8 mouse cellular contexts compared by ENCODE assay signal in genomic region chr14:73106957-73107356, GRCm38 (mm10). TPM values are rescaled to one million over a fixed set of nuclear protein-coding genes. Genes with fewer than 3 reads are reported as not detected.
DNase-seq lines count a peak whose midpoint lies in the region; ATAC-seq and TF ChIP-seq lines count a peak whose summit lies in the region.

No protein-coding gene starts in this region.

- no peak overlapping the region for H3K4me3 ChIP-seq in midbrain, embryonic 13.5 days (replicated peaks)
- H3K4me3 ChIP-seq in midbrain, postnatal 0 days (ENCODE audit: low read depth, low read length), result no peak overlapping the region
- peak overlapping the region; percentile 54 for H3K4me3 ChIP-seq in kidney, adult 2 months (ENCODE audit: insufficient read depth, low read depth, low read length)
- no peak overlapping the region for H3K4me3 ChIP-seq in liver, embryonic 11.5 days (ENCODE audit: low read depth, low read length)

- H3K27me3 ChIP-seq in midbrain, embryonic 13.5 days, result no peaks in the 10 kb centered on the region
- no peaks in the 10 kb centered on the region for H3K27me3 ChIP-seq in midbrain, postnatal 0 days (ENCODE audit: insufficient read depth, low read length)
- no peaks in the 10 kb centered on the region for H3K27me3 ChIP-seq in kidney, adult 2 months (replicated peaks; ENCODE audit: control insufficient read depth, insufficient read depth, low read length)
- H3K27me3 ChIP-seq in liver, embryonic 11.5 days (replicated peaks; ENCODE audit: control insufficient read depth, insufficient read depth, low read length), result no peaks in the 10 kb centered on the region

- peaks cover 9% of the 10 kb centered on the region; the same call in 1 of the 2 replicates for H3K4me1 ChIP-seq in midbrain, embryonic 13.5 days (replicated peaks)
- H3K4me1 ChIP-seq in midbrain, postnatal 0 days (ENCODE audit: insufficient read depth, low read length), result no peaks in the 10 kb centered on the region
- H3K4me1 ChIP-seq in kidney, adult 2 months (ENCODE audit: control insufficient read depth, insufficient read depth, low read length), result peaks cover 7% of the 10 kb centered on the region; the same call in 1 of the 2 replicates
- no peaks in the 10 kb centered on the region for H3K4me1 ChIP-seq in liver, embryonic 11.5 days (replicated peaks; ENCODE audit: control insufficient read depth, insufficient read depth, low read length)

- WGBS in midbrain, embryonic 13.5 days, result 66% methylated on average over 4 of the region's 4 CpGs
- 65% methylated on average over 4 of the region's 4 CpGs for WGBS in midbrain, postnatal 0 days
- 32% methylated on average over 4 of the region's 4 CpGs for WGBS in kidney, adult 2 months
- WGBS in liver, embryonic 11.5 days, result 64% methylated on average over 4 of the region's 4 CpGs

- H3K9me3 ChIP-seq in midbrain, embryonic 13.5 days, result no peaks in the 10 kb centered on the region
- H3K9me3 ChIP-seq in midbrain, postnatal 0 days (ENCODE audit: low read length), result no peaks in the 10 kb centered on the region
- no peaks in the 10 kb centered on the region for H3K9me3 ChIP-seq in liver, embryonic 11.5 days (ENCODE audit: control insufficient read depth, low read length)

- no peak for TF ChIP-seq POLR2A in kidney, adult 2 months (IDR thresholded peaks at IDR 0.05; ENCODE audit: low read depth, low read length)

- H3K9ac ChIP-seq in midbrain, embryonic 13.5 days (replicated peaks), result no peak overlapping the region
- H3K9ac ChIP-seq in midbrain, postnatal 0 days (replicated peaks; ENCODE audit: low read length, poor library complexity, severe bottlenecking), result no peak overlapping the region
- no peak overlapping the region for H3K9ac ChIP-seq in liver, embryonic 11.5 days (ENCODE audit: low read depth, low read length)

- no peak overlapping the region for H3K4me2 ChIP-seq in midbrain, embryonic 13.5 days (replicated peaks)
- H3K4me2 ChIP-seq in midbrain, postnatal 0 days (ENCODE audit: low read depth, low read length, poor library complexity, severe bottlenecking), result no peak overlapping the region
- no peak overlapping the region for H3K4me2 ChIP-seq in liver, embryonic 11.5 days

- no peaks in the 10 kb centered on the region for H3K36me3 ChIP-seq in midbrain, embryonic 13.5 days
- no peaks in the 10 kb centered on the region for H3K36me3 ChIP-seq in midbrain, postnatal 0 days (ENCODE audit: insufficient read depth, low read length)
- H3K36me3 ChIP-seq in kidney, adult 2 months (ENCODE audit: control insufficient read depth, insufficient read depth, low read length), result no peaks in the 10 kb centered on the region
- H3K36me3 ChIP-seq in liver, embryonic 11.5 days (ENCODE audit: control insufficient read depth, insufficient read depth, low read length), result no peaks in the 10 kb centered on the region

- no peak for DNase-seq in midbrain, postnatal 0 days (ENCODE audit: low spot score)
- peak; percentile 95 for DNase-seq in kidney, adult 2 months
- peak; percentile 37 for DNase-seq in liver, embryonic 11.5 days (ENCODE audit: low spot score)
- DNase-seq in thymus, postnatal 25 days, result peak; percentile 57
- DNase-seq in left cerebral cortex, adult 18-20 months (ENCODE audit: low spot score in 2 of 2), result no peak
- DNase-seq in urinary bladder, postnatal 4 days (ENCODE audit: low spot score in 2 of 2), result no peak
- no peak for DNase-seq in embryo, embryonic 11 days

- ATAC-seq in midbrain, embryonic 13.5 days, result peak; percentile 37; the same call in 1 of the 2 replicates
- ATAC-seq in midbrain, postnatal 0 days (ENCODE audit: low FRiP score), result no peak
- peak; percentile 31 for ATAC-seq in liver, embryonic 11.5 days (replicated peaks; ENCODE audit: low FRiP score)

- no peak for TF ChIP-seq CTCF in midbrain, postnatal 0 days (IDR thresholded peaks at IDR 0.05)
- TF ChIP-seq CTCF in kidney, adult 2 months (conservative IDR thresholded peaks at IDR 0.05; ENCODE audit: insufficient read depth, insufficient read length, low read depth, low read length), result no peak

- no peak overlapping the region for H3K27ac ChIP-seq in midbrain, embryonic 13.5 days
- no peak overlapping the region for H3K27ac ChIP-seq in midbrain, postnatal 0 days (ENCODE audit: low read depth, low read length)
- H3K27ac ChIP-seq in kidney, adult 2 months (ENCODE audit: insufficient read depth, low read depth, low read length), result peak overlapping the region; percentile 91
- H3K27ac ChIP-seq in liver, embryonic 11.5 days (ENCODE audit: low read depth, low read length), result no peak overlapping the region

RNA-seq across cellular contexts. Expression of gene Rcbtb2, which starts 15.9 kb away (rescaled TPM):
- 103 and 104 TPM in 2 replicates for polyA plus RNA-seq in midbrain, embryonic 13.5 days (2015; fragmentation: Nextera tagmentation; extraction: Ambion mirVana)
- 54.1 and 77.5 TPM in 2 replicates for total RNA-seq in midbrain, postnatal 0 days (2014; rRNA removed)
- polyA plus RNA-seq in midbrain, postnatal 0 days (2015; fragmentation: Nextera tagmentation; extraction: Ambion mirVana), result 43.1 and 45.4 TPM in 2 replicates
- polyA plus RNA-seq in kidney, adult 2 months (2012; rRNA removed), result 32.3 and 33.2 TPM in 2 replicates
- 56.3 and 56.9 TPM in 2 replicates for polyA plus RNA-seq in liver, embryonic 11.5 days (2014; fragmentation: Nextera tagmentation; extraction: Ambion mirVana)
- 10 to 100 TPM; 20.8 to 22.4 TPM for total RNA-seq in left cerebral cortex, adult 18-20 months (2021)

RNA-seq across cellular contexts. Expression of gene Cysltr2, which starts 58.0 kb away (rescaled TPM):
- not detected in 2 replicates for polyA plus RNA-seq in midbrain, embryonic 13.5 days (2015; fragmentation: Nextera tagmentation; extraction: Ambion mirVana)
- 0.76 TPM in 1 of 2 replicates, not detected in the other for total RNA-seq in midbrain, postnatal 0 days (2014; rRNA removed)
- 0.30 and 0.33 TPM in 2 replicates for polyA plus RNA-seq in midbrain, postnatal 0 days (2015; fragmentation: Nextera tagmentation; extraction: Ambion mirVana)
- polyA plus RNA-seq in kidney, adult 2 months (2012; rRNA removed), result 2.6 and 3.8 TPM in 2 replicates
- 0.18 and 0.49 TPM in 2 replicates for polyA plus RNA-seq in liver, embryonic 11.5 days (2014; fragmentation: Nextera tagmentation; extraction: Ambion mirVana)
- 1 to 10 TPM; 1.6 to 1.9 TPM for total RNA-seq in left cerebral cortex, adult 18-20 months (2021)

Comparison
In these comparisons a context has a peak if more than half of its experiments do, and no peak if none do; other contexts are left out.
1. DNase-seq: peak in kidney, adult 2 months (single experiment), liver, embryonic 11.5 days (single experiment) and thymus, postnatal 25 days (single experiment); none in midbrain, postnatal 0 days (single experiment), left cerebral cortex, adult 18-20 months (0 of 2), urinary bladder, postnatal 4 days (0 of 2) and embryo, embryonic 11 days (single experiment).